Mouse (Mus musculus): ENCODE data around the gene Btbd6. TPM values are rescaled to one million over a fixed set of nuclear protein-coding genes. Genes with fewer than 3 reads are reported as not detected.
A peak's percentile ranks its signal among the peaks of the same experiment; 100 is the strongest.

The Btbd6 gene
- polyA plus RNA-seq, 1 experiment from 2014 or later, result 23.6 TPM

- 2% methylated on average over 58 of the region's 58 CpGs for WGBS
- Histone ChIP-seq H3K4me3 (peak within 1 kb of the TSS; percentile 90), H3K9me3 (no peaks in the 10 kb centered on the region), H3K27me3 (ENCODE audit: insufficient read depth, poor library complexity, severe bottlenecking) (peaks cover 50% of the 10 kb centered on the region; the same call in 1 of the 2 replicates), H3K36me3 (no peaks in the 10 kb centered on the region), H3K4me1 (peaks cover 46% of the 10 kb centered on the region), H3K27ac (peak within 1 kb of the TSS; percentile 98)
- DNase-seq (ENCODE audit: low spot score), result peak; percentile 93
Measured at GRCm38 (mm10) chr12:112941776-112942713, 34.2 kb upstream of the Btbd6 start, which contains the start of gene Nudt14. TSS of gene Nudt14 (minus strand) at chr12:112942124.

- peaks cover 39% of the 10 kb centered on the region for H3K4me1 ChIP-seq
- WGBS, result 72% methylated on average over 2 of the region's 2 CpGs
- no peak for DNase-seq (ENCODE audit: low spot score)
Measured at GRCm38 (mm10) chr12:112943669-112944068, 32.6 kb upstream of the Btbd6 start.

GRCm38 (mm10) chr12:112947307-112947706, 29.0 kb upstream of the Btbd6 start:
- Histone ChIP-seq H3K27me3 (ENCODE audit: insufficient read depth, poor library complexity, severe bottlenecking) (peaks cover 33% of the 10 kb centered on the region; the same call in 1 of the 2 replicates), H3K36me3 (no peaks in the 10 kb centered on the region), H3K4me1 (peaks cover 47% of the 10 kb centered on the region), H3K9me3 (no peaks in the 10 kb centered on the region), H3K4me3 (no peak overlapping the region), H3K27ac (peak overlapping the region; percentile 93; the same call in 1 of the 2 replicates)
- no peak for DNase-seq (ENCODE audit: low spot score)
- 21% methylated on average over 4 of the region's 4 CpGs for WGBS

More at GRCm38 (mm10) chr12:112943669-112944068, 32.6 kb upstream of the Btbd6 start:
- H3K36me3 ChIP-seq, result no peaks in the 10 kb centered on the region
- H3K27me3 ChIP-seq (ENCODE audit: insufficient read depth, poor library complexity, severe bottlenecking), result peaks cover 46% of the 10 kb centered on the region; the same call in 1 of the 2 replicates
- H3K4me3 ChIP-seq, result no peak overlapping the region
- H3K27ac ChIP-seq, result no peak overlapping the region
- no peaks in the 10 kb centered on the region for H3K9me3 ChIP-seq

GRCm38 (mm10) chr12:112950040-112950760, 26.1 kb upstream of the Btbd6 start:
- DNase-seq (ENCODE audit: low spot score), result peak; percentile 89
- no peaks in the 10 kb centered on the region for H3K9me3 ChIP-seq
- peaks cover 57% of the 10 kb centered on the region for H3K4me1 ChIP-seq
- H3K27me3 ChIP-seq (ENCODE audit: insufficient read depth, poor library complexity, severe bottlenecking), result peaks cover 20% of the 10 kb centered on the region; the same call in 1 of the 2 replicates
- peak overlapping the region; percentile 75 for H3K4me3 ChIP-seq
- under 1% methylated on average over 58 of the region's 58 CpGs for WGBS
- peaks cover 5% of the 10 kb centered on the region for H3K36me3 ChIP-seq
- peak overlapping the region; percentile 93 for H3K27ac ChIP-seq

- DNase-seq (ENCODE audit: low spot score), result no peak
- H3K27ac ChIP-seq, result peak overlapping the region; percentile 93
- peaks cover 20% of the 10 kb centered on the region; the same call in 1 of the 2 replicates for H3K27me3 ChIP-seq (ENCODE audit: insufficient read depth, poor library complexity, severe bottlenecking)
- no peaks in the 10 kb centered on the region for H3K9me3 ChIP-seq
- H3K36me3 ChIP-seq, result peaks cover 5% of the 10 kb centered on the region
- peak overlapping the region; percentile 75 for H3K4me3 ChIP-seq
- H3K4me1 ChIP-seq, result peaks cover 57% of the 10 kb centered on the region
- WGBS, result 4% methylated on average over 6 of the region's 6 CpGs
Measured at GRCm38 (mm10) chr12:112950761-112951129, 25.5 kb upstream of the Btbd6 start.

- Histone ChIP-seq H3K36me3 (peaks cover 6% of the 10 kb centered on the region), H3K27me3 (ENCODE audit: insufficient read depth, poor library complexity, severe bottlenecking) (peaks cover 20% of the 10 kb centered on the region; the same call in 1 of the 2 replicates), H3K9me3 (no peaks in the 10 kb centered on the region), H3K4me1 (peaks cover 62% of the 10 kb centered on the region), H3K4me3 (peak overlapping the region; percentile 75; the same call in 1 of the 2 replicates), H3K27ac (peak overlapping the region; percentile 93)
- no peak for DNase-seq (ENCODE audit: low spot score)
- WGBS, result 15% methylated on average over 7 of the region's 7 CpGs
Measured at GRCm38 (mm10) chr12:112951150-112951842, 25.0 kb upstream of the Btbd6 start.

- H3K4me3 ChIP-seq, result no peak overlapping the region
Measured at GRCm38 (mm10) chr12:112952433-112952832, 23.8 kb upstream of the Btbd6 start.

GRCm38 (mm10) chr12:112952926-112953565, 23.2 kb upstream of the Btbd6 start:
- Histone ChIP-seq H3K4me1 (peaks cover 62% of the 10 kb centered on the region), H3K9me3 (no peaks in the 10 kb centered on the region), H3K36me3 (peaks cover 10% of the 10 kb centered on the region), H3K4me3 (no peak overlapping the region), H3K27me3 (ENCODE audit: insufficient read depth, poor library complexity, severe bottlenecking) (peaks cover 11% of the 10 kb centered on the region; the same call in 1 of the 2 replicates), H3K27ac (peak overlapping the region; percentile 93; the same call in 1 of the 2 replicates)
- WGBS, result 43% methylated on average over 3 of the region's 3 CpGs
- no peak for DNase-seq (ENCODE audit: low spot score)

More at GRCm38 (mm10) chr12:112952433-112952832, 23.8 kb upstream of the Btbd6 start:
- peaks cover 63% of the 10 kb centered on the region for H3K4me1 ChIP-seq
- WGBS, result 53% methylated on average over 8 of the region's 8 CpGs
- H3K27ac ChIP-seq, result peak overlapping the region; percentile 93; the same call in 1 of the 2 replicates
- H3K36me3 ChIP-seq, result peaks cover 10% of the 10 kb centered on the region
- peaks cover 16% of the 10 kb centered on the region; the same call in 1 of the 2 replicates for H3K27me3 ChIP-seq (ENCODE audit: insufficient read depth, poor library complexity, severe bottlenecking)
- H3K9me3 ChIP-seq, result no peaks in the 10 kb centered on the region
- DNase-seq (ENCODE audit: low spot score), result no peak

GRCm38 (mm10) chr12:112955800-112956199, 20.5 kb upstream of the Btbd6 start:
- peak; percentile 88 for DNase-seq (ENCODE audit: low spot score)
- H3K4me1 ChIP-seq, result peaks cover 54% of the 10 kb centered on the region
- no peaks in the 10 kb centered on the region for H3K9me3 ChIP-seq
- no peak overlapping the region for H3K27ac ChIP-seq
- H3K4me3 ChIP-seq, result no peak overlapping the region
- WGBS, result 36% methylated on average over 4 of the region's 4 CpGs
- H3K27me3 ChIP-seq (ENCODE audit: insufficient read depth, poor library complexity, severe bottlenecking), result no peaks in the 10 kb centered on the region
- H3K36me3 ChIP-seq, result peaks cover 27% of the 10 kb centered on the region

GRCm38 (mm10) chr12:112958303-112958702, 18.0 kb upstream of the Btbd6 start:
- WGBS, result 22% methylated on average over 4 of the region's 4 CpGs
- no peaks in the 10 kb centered on the region for H3K27me3 ChIP-seq (ENCODE audit: insufficient read depth, poor library complexity, severe bottlenecking)
- H3K36me3 ChIP-seq, result peaks cover 52% of the 10 kb centered on the region
- H3K4me3 ChIP-seq, result no peak overlapping the region
- H3K27ac ChIP-seq, result peak overlapping the region; percentile 43
- no peaks in the 10 kb centered on the region for H3K9me3 ChIP-seq
- peak; percentile 84 for DNase-seq (ENCODE audit: low spot score)
- peaks cover 29% of the 10 kb centered on the region for H3K4me1 ChIP-seq

GRCm38 (mm10) chr12:112959421-112959820, 16.9 kb upstream of the Btbd6 start:
- Histone ChIP-seq H3K9me3 (no peaks in the 10 kb centered on the region), H3K4me3 (no peak overlapping the region), H3K36me3 (peaks cover 63% of the 10 kb centered on the region), H3K27ac (no peak overlapping the region), H3K4me1 (peaks cover 25% of the 10 kb centered on the region), H3K27me3 (ENCODE audit: insufficient read depth, poor library complexity, severe bottlenecking) (no peaks in the 10 kb centered on the region)
- 75% methylated on average over 8 of the region's 8 CpGs for WGBS
- no peak for DNase-seq (ENCODE audit: low spot score)

GRCm38 (mm10) chr12:112961428-112961827, 14.9 kb upstream of the Btbd6 start:
- Histone ChIP-seq H3K9me3 (no peaks in the 10 kb centered on the region), H3K4me3 (no peak overlapping the region), H3K27ac (no peak overlapping the region), H3K36me3 (peaks cover 76% of the 10 kb centered on the region), H3K4me1 (peaks cover 19% of the 10 kb centered on the region), H3K27me3 (ENCODE audit: insufficient read depth, poor library complexity, severe bottlenecking) (no peaks in the 10 kb centered on the region)
- 82% methylated on average over 7 of the region's 7 CpGs for WGBS
- DNase-seq (ENCODE audit: low spot score), result no peak
